Mouse (Mus musculus): Measurements from ENCODE around the gene Btbd35f30. TPM values are rescaled to one million over a fixed set of nuclear protein-coding genes. Genes with fewer than 3 reads are reported as not detected.

Btbd35f30 gene
- not detected in 2 replicates for polyA plus RNA-seq (2012; rRNA removed)

DNA sequence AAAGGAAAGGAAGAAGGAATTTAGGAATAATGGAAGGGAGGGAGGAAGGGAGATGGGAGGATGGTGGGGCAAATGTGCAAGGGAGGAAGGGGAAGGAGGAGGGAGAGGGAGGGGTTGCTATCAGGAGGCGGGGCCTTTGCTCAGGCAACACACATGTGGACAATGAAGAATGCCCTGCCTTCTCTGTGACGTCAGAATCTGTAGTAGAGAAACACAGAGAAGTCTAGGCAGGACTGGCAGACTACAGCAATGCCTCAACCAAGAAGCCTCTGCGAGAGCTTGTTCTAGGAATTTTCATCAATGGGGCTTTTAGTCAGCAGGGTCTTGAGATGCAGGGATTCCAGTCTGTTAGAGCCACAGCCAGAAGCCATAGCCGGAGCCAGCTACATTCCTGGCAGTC, at the start of gene Btbd35f30:
Gene Btbd35f30 (plus strand): TSS at position 301 of the 400 bp plus-strand sequence.

GRCm38 (mm10) chrX:32941468-32941867, 47.0 kb downstream of the Btbd35f30 start, which contains the start of gene Gm21789:
Gm21789 (plus strand) TSS chrX:32941768.

Other genes with a start within 250 kb of the Btbd35f30 start
- gene Gm5926, start 243.9 kb upstream of the Btbd35f30 start, polyA plus RNA-seq (2012; rRNA removed) = not detected in 2 replicates
- gene Btbd35f21, start 168.5 kb upstream of the Btbd35f30 start, polyA plus RNA-seq (2012; rRNA removed) = not detected in 2 replicates
- gene Gm21789, start 47.1 kb downstream of the Btbd35f30 start, polyA plus RNA-seq (2012; rRNA removed) = not detected in 2 replicates
- not detected in 2 replicates for gene Btbd35f5, start 79.3 kb downstream of the Btbd35f30 start, polyA plus RNA-seq (2012; rRNA removed)